Mouse (Mus musculus): ENCODE data around the gene Surf6. TPM values are rescaled to one million over a fixed set of nuclear protein-coding genes. Genes with fewer than 3 reads are reported as not detected.

Surf6 gene
- total RNA-seq, 2 experiments from 2014 or later = 31.5 to 33.9 TPM

Other genes with a start within 250 kb of the Surf6 start
- not detected for gene Lcn4, start 231.6 kb downstream of the Surf6 start, total RNA-seq (2021)
- not detected for gene Abo, start 37.9 kb downstream of the Surf6 start, total RNA-seq (2021)
- 10 to 100 TPM; 44.5 to 45.9 TPM for gene Med22, start 7.8 kb upstream of the Surf6 start, total RNA-seq (2021)
- gene Rpl7a, start 7.9 kb upstream of the Surf6 start, total RNA-seq (2021) = 100 to 1,000 TPM; 346 to 356 TPM
- 10 to 100 TPM; 35.4 to 38.7 TPM for gene Surf2, start 13.5 kb upstream of the Surf6 start, total RNA-seq (2021)
- 10 to 100 TPM; 81.5 to 83.5 TPM for gene Surf1, start 13.7 kb upstream of the Surf6 start, total RNA-seq (2021)
- gene Surf4, start 31.0 kb upstream of the Surf6 start, total RNA-seq (2021) = 10 to 100 TPM; 62.1 to 64.0 TPM
- under 1 TPM; 0.20 to 0.39 TPM for gene Stkld1, start 31.2 kb upstream of the Surf6 start, total RNA-seq (2021)
- 10 to 100 TPM; 49.2 to 51.9 TPM for gene Rexo4, start 61.5 kb upstream of the Surf6 start, total RNA-seq (2021)
- 1 to 10 TPM; 1.3 to 1.4 TPM for gene Adamts13, start 70.5 kb upstream of the Surf6 start, total RNA-seq (2021)
- 10 to 100 TPM; 63.2 to 63.3 TPM for gene Cacfd1, start 107.0 kb upstream of the Surf6 start, total RNA-seq (2021)
- 10 to 100 TPM; 44.3 to 44.9 TPM for gene Slc2a6, start 125.1 kb upstream of the Surf6 start, total RNA-seq (2021)
- gene Mymk, start 169.3 kb upstream of the Surf6 start, total RNA-seq (2021) = 1 to 10 TPM; 1.0 to 1.4 TPM
- 10 to 100 TPM; 16.1 to 18.1 TPM for gene Adamtsl2, start 176.5 kb upstream of the Surf6 start, total RNA-seq (2021)
- gene Fam163b, start 239.6 kb upstream of the Surf6 start, total RNA-seq (2021) = 100 to 1,000 TPM; 105 to 107 TPM